Mouse (Mus musculus) E14TG2a.4 (cell line): ENCODE measurements around the gene Chst11.

Source experiments
- CTCF ChIP-seq: conservative IDR thresholded peaks from 2 replicates; pipeline ENCODE4 v1.5.1; 2014; ENCODE audit warnings: low read length
- NANOG ChIP-seq: IDR thresholded peaks from 2 replicates; pipeline ENCODE4 v1.6.1; 2014; ENCODE audit warnings: borderline replicate concordance, low read length, mixed read lengths
- POU5F1 ChIP-seq: IDR thresholded peaks from 2 replicates; pipeline ENCODE4 v1.6.1; 2014; ENCODE audit warnings: low read length, borderline replicate concordance

DNA sequence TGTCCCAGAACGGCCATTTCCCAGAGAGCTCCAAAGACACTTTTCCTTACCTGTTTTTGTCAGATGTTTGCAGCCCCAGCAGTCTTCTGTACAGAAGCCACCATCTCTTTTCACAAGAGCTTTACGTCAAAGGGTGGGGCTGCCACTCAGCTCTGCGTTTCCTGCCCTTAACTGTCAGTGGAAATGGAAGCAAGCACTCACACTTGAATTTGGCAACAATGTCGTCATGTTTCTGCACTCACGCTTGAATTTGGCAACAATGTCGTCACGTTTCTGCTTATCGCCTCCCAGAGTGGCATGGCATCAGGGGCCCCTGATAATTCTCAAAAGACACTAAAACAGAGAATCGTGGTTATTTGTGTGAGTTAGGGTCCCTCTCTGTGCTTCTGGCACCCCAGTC lies 168.6 kb downstream of the Chst11 start:
- TF ChIP-seq CTCF (no peak), NANOG (no peak), POU5F1 (no peak)
